Comparison of ENCODE assay signal across 9 mouse cellular contexts in the genomic region with DNA sequence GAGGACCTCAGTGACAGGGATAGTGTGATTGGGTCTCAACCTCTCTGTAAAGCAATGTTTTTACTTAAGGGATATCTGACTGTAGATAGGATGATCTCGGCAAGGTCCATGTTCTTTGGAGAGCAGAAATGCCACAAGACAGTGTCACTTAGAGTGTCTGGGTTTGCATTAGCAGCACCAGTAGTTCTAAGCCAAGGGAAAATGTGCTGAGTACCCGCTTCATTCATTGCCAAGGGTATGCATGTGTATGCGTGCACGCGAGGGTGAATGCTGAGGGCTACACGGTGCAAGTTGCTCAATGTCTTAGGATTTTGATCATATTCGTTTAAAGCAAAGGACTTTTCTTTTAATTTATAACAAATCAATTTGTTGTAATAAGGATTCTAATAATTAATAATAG.
DNase-seq lines count a peak whose midpoint lies in the region; ATAC-seq and TF ChIP-seq lines count a peak whose summit lies in the region.
"Had no signal": no experiment of that assay in that cellular context is flagged by ENCODE, and none has a peak within 500 bp of the region (broad histone marks: within the 10 kb centered on the region; RNA-seq: fewer than 3 reads in every experiment).

No protein-coding gene starts in this region.

- H3K9ac ChIP-seq in kidney, embryonic 15.5 days, result no peak overlapping the region
- H3K9ac ChIP-seq in embryonic facial prominence, embryonic 15.5 days, result no peak overlapping the region
- H3K9ac ChIP-seq in intestine, embryonic 15.5 days, result no peak overlapping the region
- peak overlapping the region; percentile 55 for H3K9ac ChIP-seq in midbrain, postnatal 0 days (replicated peaks; ENCODE audit: low read length, poor library complexity, severe bottlenecking)

- peaks cover 15% of the 10 kb centered on the region for H3K4me1 ChIP-seq in kidney, embryonic 15.5 days
- peaks cover 10% of the 10 kb centered on the region for H3K4me1 ChIP-seq in embryonic facial prominence, embryonic 15.5 days
- peaks cover 2% of the 10 kb centered on the region; the same call in 1 of the 2 replicates for H3K4me1 ChIP-seq in intestine, embryonic 15.5 days (replicated peaks)
- H3K4me1 ChIP-seq in midbrain, postnatal 0 days (ENCODE audit: insufficient read depth, low read length), result peaks cover 12% of the 10 kb centered on the region

- no peak; the same call in 1 of the 2 replicates for ATAC-seq in kidney, embryonic 15.5 days (replicated peaks; ENCODE audit: low FRiP score)
- ATAC-seq in embryonic facial prominence, embryonic 15.5 days (ENCODE audit: insufficient number of reproducible peaks, low FRiP score, low TSS enrichment, low read depth), result no peak
- peak; percentile 55 for ATAC-seq in intestine, embryonic 15.5 days
- ATAC-seq in midbrain, postnatal 0 days (ENCODE audit: low FRiP score), result peak; percentile 75; the same call in 1 of the 2 replicates

- no peak for TF ChIP-seq CTCF in midbrain, postnatal 0 days (IDR thresholded peaks at IDR 0.05)

- peak overlapping the region; percentile 30; the same call in 1 of the 2 replicates for H3K27ac ChIP-seq in kidney, embryonic 15.5 days
- H3K27ac ChIP-seq in embryonic facial prominence, embryonic 15.5 days (replicated peaks), result no peak overlapping the region
- no peak overlapping the region for H3K27ac ChIP-seq in intestine, embryonic 15.5 days
- H3K27ac ChIP-seq in midbrain, postnatal 0 days (ENCODE audit: low read depth, low read length), result peak overlapping the region; percentile 69

- no peaks in the 10 kb centered on the region for H3K9me3 ChIP-seq in kidney, embryonic 15.5 days (replicated peaks)
- H3K9me3 ChIP-seq in embryonic facial prominence, embryonic 15.5 days (replicated peaks), result no peaks in the 10 kb centered on the region
- no peaks in the 10 kb centered on the region for H3K9me3 ChIP-seq in intestine, embryonic 15.5 days
- no peaks in the 10 kb centered on the region for H3K9me3 ChIP-seq in midbrain, postnatal 0 days (ENCODE audit: low read length)

- no peak for DNase-seq in kidney, postnatal 14 days
- peak; percentile 36 for DNase-seq in midbrain, postnatal 0 days (ENCODE audit: low spot score)
- DNase-seq in adrenal gland, postnatal 4 days (ENCODE audit: low spot score in 2 of 2), result no peak
- DNase-seq in layer of hippocampus, adult 8-10 months (ENCODE audit: low spot score in 2 of 2), result no peak
- DNase-seq in right cerebral cortex, postnatal 25 days, result no peak
- DNase-seq: spleen, adult 18-20 months had no signal

- peak overlapping the region; percentile 51 for H3K4me2 ChIP-seq in kidney, embryonic 15.5 days
- peak overlapping the region; percentile 6; the same call in 1 of the 2 replicates for H3K4me2 ChIP-seq in embryonic facial prominence, embryonic 15.5 days (replicated peaks)
- peak overlapping the region; percentile 47 for H3K4me2 ChIP-seq in intestine, embryonic 15.5 days (replicated peaks)
- peak overlapping the region; percentile 42 for H3K4me2 ChIP-seq in midbrain, postnatal 0 days (ENCODE audit: low read depth, low read length, poor library complexity, severe bottlenecking)

- WGBS in kidney, embryonic 15.5 days, result 24% methylated on average over 7 of the region's 7 CpGs
- WGBS in embryonic facial prominence, embryonic 15.5 days, result 19% methylated on average over 7 of the region's 7 CpGs
- 24% methylated on average over 7 of the region's 7 CpGs for WGBS in intestine, embryonic 15.5 days
- 6% methylated on average over 7 of the region's 7 CpGs for WGBS in midbrain, postnatal 0 days

- H3K4me3 ChIP-seq in kidney, embryonic 15.5 days (replicated peaks), result peak overlapping the region; percentile 27
- no peak overlapping the region for H3K4me3 ChIP-seq in embryonic facial prominence, embryonic 15.5 days (replicated peaks)
- H3K4me3 ChIP-seq in intestine, embryonic 15.5 days (replicated peaks), result peak overlapping the region; percentile 4; the same call in 1 of the 2 replicates
- peak overlapping the region; percentile 48 for H3K4me3 ChIP-seq in midbrain, postnatal 0 days (ENCODE audit: low read depth, low read length)

- H3K27me3 ChIP-seq in kidney, embryonic 15.5 days, result no peaks in the 10 kb centered on the region
- no peaks in the 10 kb centered on the region; the same call in 1 of the 2 replicates for H3K27me3 ChIP-seq in embryonic facial prominence, embryonic 15.5 days
- H3K27me3 ChIP-seq in intestine, embryonic 15.5 days (replicated peaks), result no peaks in the 10 kb centered on the region
- H3K27me3 ChIP-seq in midbrain, postnatal 0 days (ENCODE audit: insufficient read depth, low read length), result no peaks in the 10 kb centered on the region

- H3K36me3 ChIP-seq in kidney, embryonic 15.5 days, result no peaks in the 10 kb centered on the region
- no peaks in the 10 kb centered on the region for H3K36me3 ChIP-seq in embryonic facial prominence, embryonic 15.5 days
- H3K36me3 ChIP-seq in intestine, embryonic 15.5 days, result no peaks in the 10 kb centered on the region
- no peaks in the 10 kb centered on the region for H3K36me3 ChIP-seq in midbrain, postnatal 0 days (ENCODE audit: insufficient read depth, low read length)

Comparison
In these comparisons a context has a peak if more than half of its experiments do, and no peak if none do; other contexts are left out.
1. ATAC-seq: peak in intestine, embryonic 15.5 days (single experiment) and midbrain, postnatal 0 days (single experiment); none in kidney, embryonic 15.5 days (single experiment) and embryonic facial prominence, embryonic 15.5 days (single experiment).
2. H3K27ac ChIP-seq: peak in kidney, embryonic 15.5 days (single experiment) and midbrain, postnatal 0 days (single experiment); none in embryonic facial prominence, embryonic 15.5 days (single experiment) and intestine, embryonic 15.5 days (single experiment).
3. Peak in every context shown above with its lines, with median percentiles within 50 percentile points of each other: H3K4me2 ChIP-seq.